Mouse (Mus musculus): ENCODE results near the gene Mipep. TPM values are rescaled to one million over a fixed set of nuclear protein-coding genes. Genes with fewer than 3 reads are reported as not detected.

Gene Mipep
- polyA plus RNA-seq, 1 experiment, result 18.6 TPM

DNA sequence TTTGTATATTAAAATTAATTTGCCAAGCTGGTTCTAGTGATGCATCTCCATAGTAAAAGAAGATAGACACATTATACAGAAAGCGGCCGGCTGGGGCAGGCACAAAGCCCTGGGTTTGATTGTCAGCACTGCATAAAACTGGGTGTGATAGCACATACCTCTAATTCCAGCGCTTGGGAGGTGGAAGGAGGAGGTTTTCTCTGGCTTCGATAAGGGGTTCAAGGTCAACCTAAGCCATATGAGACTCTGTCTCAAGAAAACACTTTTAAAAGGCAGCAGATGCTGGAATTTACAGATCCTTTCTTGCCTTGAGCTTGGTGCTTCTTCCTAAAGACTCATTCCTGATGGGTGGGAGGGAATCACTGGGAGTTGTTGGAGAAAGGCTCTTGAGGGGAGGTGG lies 19.8 kb upstream of the Mipep start:
- 65% methylated on average over 4 of the region's 4 CpGs for WGBS
- no peak for DNase-seq
- H3K27ac ChIP-seq (ENCODE audit: insufficient read depth, low read depth, low read length), result peak overlapping the region; percentile 41; the same call in 1 of the 2 replicates

DNA sequence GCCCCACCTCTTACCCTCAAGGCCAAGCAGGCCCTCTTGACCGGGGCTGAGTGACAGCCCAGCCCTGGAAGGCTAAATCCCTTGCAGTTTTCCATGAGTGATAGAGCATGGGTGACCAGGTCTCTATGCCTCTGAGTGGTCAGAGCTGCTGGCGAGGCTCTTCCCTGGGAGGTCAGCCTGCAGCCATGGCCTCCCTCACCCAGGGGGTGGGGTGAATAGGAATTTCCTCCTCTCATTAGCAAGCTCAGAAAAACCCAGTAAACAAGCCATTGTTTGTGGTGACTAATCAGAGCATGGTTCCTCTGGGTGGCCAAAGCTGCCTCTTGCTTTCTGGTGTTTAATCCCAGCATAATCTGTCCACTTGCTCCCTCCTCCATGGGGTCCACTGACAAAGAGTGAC lies 19.3 kb upstream of the Mipep start:
- H3K27me3 ChIP-seq (replicated peaks; ENCODE audit: control insufficient read depth, insufficient read depth, low read length), result no peaks in the 10 kb centered on the region
- H3K36me3 ChIP-seq (ENCODE audit: control insufficient read depth, insufficient read depth, low read length), result no peaks in the 10 kb centered on the region; the same call in 1 of the 2 replicates
- no peak for TF ChIP-seq CTCF (conservative IDR thresholded peaks at IDR 0.05; ENCODE audit: insufficient read depth, insufficient read length, low read depth, low read length)
- peak overlapping the region; percentile 41; the same call in 1 of the 2 replicates for H3K27ac ChIP-seq (ENCODE audit: insufficient read depth, low read depth, low read length)
- H3K4me1 ChIP-seq (ENCODE audit: control insufficient read depth, insufficient read depth, low read length), result peaks cover 4% of the 10 kb centered on the region; the same call in 1 of the 2 replicates
- 26% methylated on average over 2 of the region's 2 CpGs for whole genome bisulfite sequencing
- DNase-seq, result peak; percentile 53
- H3K4me3 ChIP-seq (ENCODE audit: insufficient read depth, low read depth, low read length), result no peak overlapping the region

More for the DNA sequence above, 19.8 kb upstream of the Mipep start:
- TF ChIP-seq CTCF (conservative IDR thresholded peaks at IDR 0.05; ENCODE audit: insufficient read depth, insufficient read length, low read depth, low read length), result no peak
- no peak for TF ChIP-seq POLR2A (IDR thresholded peaks at IDR 0.05; ENCODE audit: low read depth, low read length)
- no peaks in the 10 kb centered on the region for H3K27me3 ChIP-seq (replicated peaks; ENCODE audit: control insufficient read depth, insufficient read depth, low read length)
- H3K4me3 ChIP-seq (ENCODE audit: insufficient read depth, low read depth, low read length), result no peak overlapping the region
- H3K36me3 ChIP-seq (ENCODE audit: control insufficient read depth, insufficient read depth, low read length), result no peaks in the 10 kb centered on the region; the same call in 1 of the 2 replicates
- peaks cover 4% of the 10 kb centered on the region; the same call in 1 of the 2 replicates for H3K4me1 ChIP-seq (ENCODE audit: control insufficient read depth, insufficient read depth, low read length)

DNA sequence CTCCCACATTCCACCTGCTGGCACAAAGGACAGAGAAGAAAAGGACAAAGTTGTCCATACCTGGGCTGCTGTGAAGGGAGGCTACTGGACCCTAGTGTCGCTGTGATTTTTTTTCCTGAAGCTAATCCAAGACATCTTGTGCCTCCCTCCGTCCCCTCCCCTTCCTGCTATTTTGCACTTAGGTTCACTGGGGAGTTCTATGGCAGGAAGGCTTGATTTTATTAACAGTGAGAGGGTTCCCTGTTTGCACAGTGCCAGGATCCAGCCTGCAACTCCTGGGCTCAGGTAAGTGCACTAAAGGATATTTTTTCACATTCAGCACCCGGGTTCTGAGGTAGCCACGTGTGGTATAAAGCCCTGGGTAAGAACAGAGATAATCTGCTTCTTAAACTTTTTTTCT lies 16.5 kb upstream of the Mipep start, which contains the start of gene C1qtnf9:
Gene C1qtnf9, plus strand, starts transcription at position 251 of the 400 bp plus-strand sequence.
- WGBS, result 63% methylated on average over 4 of the region's 4 CpGs
- TF ChIP-seq CTCF (conservative IDR thresholded peaks at IDR 0.05; ENCODE audit: insufficient read depth, insufficient read length, low read depth, low read length) (no peak), POLR2A (IDR thresholded peaks at IDR 0.05; ENCODE audit: low read depth, low read length) (no peak)
- no peaks in the 10 kb centered on the region for H3K27me3 ChIP-seq (replicated peaks; ENCODE audit: control insufficient read depth, insufficient read depth, low read length)
- no peak for DNase-seq
- no peak within 1 kb of the TSS for H3K27ac ChIP-seq (ENCODE audit: insufficient read depth, low read depth, low read length)
- H3K36me3 ChIP-seq (ENCODE audit: control insufficient read depth, insufficient read depth, low read length), result no peaks in the 10 kb centered on the region; the same call in 1 of the 2 replicates
- peaks cover 4% of the 10 kb centered on the region; the same call in 1 of the 2 replicates for H3K4me1 ChIP-seq (ENCODE audit: control insufficient read depth, insufficient read depth, low read length)
- H3K4me3 ChIP-seq (ENCODE audit: insufficient read depth, low read depth, low read length), result no peak within 1 kb of the TSS

DNA sequence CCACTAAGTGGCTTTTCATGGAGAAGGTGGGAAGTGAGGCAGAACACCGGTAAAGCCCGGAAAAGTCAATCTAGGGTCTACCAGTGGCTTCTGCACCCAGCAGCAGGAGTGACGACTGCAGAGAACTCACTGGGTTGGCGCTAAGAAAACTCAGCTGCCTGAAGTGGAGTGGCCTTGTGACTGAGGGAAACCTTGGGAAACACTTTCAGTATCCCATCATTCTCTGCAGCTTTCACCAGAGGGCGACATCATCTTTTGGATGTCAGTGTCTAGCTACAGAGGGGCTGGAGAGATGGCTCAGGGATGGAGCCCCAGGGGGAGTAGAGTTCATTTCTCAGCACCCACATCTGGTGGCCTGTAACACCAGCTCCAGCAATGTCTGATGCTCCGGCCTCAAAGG lies 15.0 kb upstream of the Mipep start:
- 40% methylated on average over 6 of the region's 6 CpGs for WGBS
- H3K4me1 ChIP-seq (ENCODE audit: control insufficient read depth, insufficient read depth, low read length), result peaks cover 4% of the 10 kb centered on the region; the same call in 1 of the 2 replicates
- H3K27me3 ChIP-seq (replicated peaks; ENCODE audit: control insufficient read depth, insufficient read depth, low read length), result no peaks in the 10 kb centered on the region
- no peak overlapping the region for H3K4me3 ChIP-seq (ENCODE audit: insufficient read depth, low read depth, low read length)
- no peak overlapping the region for H3K27ac ChIP-seq (ENCODE audit: insufficient read depth, low read depth, low read length)
- TF ChIP-seq POLR2A (IDR thresholded peaks at IDR 0.05; ENCODE audit: low read depth, low read length), result no peak
- 0 out of 2 replicates have a peak, but pooled peaks have one; percentile 10 for TF ChIP-seq CTCF (conservative IDR thresholded peaks at IDR 0.05; ENCODE audit: insufficient read depth, insufficient read length, low read depth, low read length)
- H3K36me3 ChIP-seq (ENCODE audit: control insufficient read depth, insufficient read depth, low read length), result no peaks in the 10 kb centered on the region
- DNase-seq, result no peak

DNA sequence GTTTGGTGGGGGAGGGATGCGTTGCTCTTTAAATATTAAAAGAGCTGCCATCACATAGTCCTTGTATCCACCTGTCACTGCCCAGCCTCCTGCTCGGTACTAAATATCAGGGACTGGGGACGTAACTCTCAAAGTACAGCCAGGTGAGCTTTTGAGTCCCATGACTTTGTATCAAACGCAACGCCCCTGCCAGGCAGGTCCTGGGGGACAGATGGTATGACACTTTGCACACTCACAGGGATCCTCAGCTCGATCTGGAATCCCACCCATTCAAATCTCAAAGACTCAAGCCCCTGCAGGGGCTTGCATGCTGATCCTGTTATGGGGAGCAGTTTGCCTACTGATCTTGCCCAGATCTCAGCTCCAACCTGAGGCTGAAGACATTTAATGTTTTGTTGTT lies 13.8 kb upstream of the Mipep start:
- H3K27me3 ChIP-seq (replicated peaks; ENCODE audit: control insufficient read depth, insufficient read depth, low read length), result no peaks in the 10 kb centered on the region
- no peaks in the 10 kb centered on the region for H3K36me3 ChIP-seq (ENCODE audit: control insufficient read depth, insufficient read depth, low read length)
- WGBS, result 75% methylated on average over 6 of the region's 6 CpGs
- TF ChIP-seq POLR2A (IDR thresholded peaks at IDR 0.05; ENCODE audit: low read depth, low read length) (no peak), CTCF (conservative IDR thresholded peaks at IDR 0.05; ENCODE audit: insufficient read depth, insufficient read length, low read depth, low read length) (no peak)
- H3K4me1 ChIP-seq (ENCODE audit: control insufficient read depth, insufficient read depth, low read length), result no peaks in the 10 kb centered on the region
- no peak overlapping the region for H3K27ac ChIP-seq (ENCODE audit: insufficient read depth, low read depth, low read length)
- no peak for DNase-seq
- H3K4me3 ChIP-seq (ENCODE audit: insufficient read depth, low read depth, low read length), result no peak overlapping the region

DNA sequence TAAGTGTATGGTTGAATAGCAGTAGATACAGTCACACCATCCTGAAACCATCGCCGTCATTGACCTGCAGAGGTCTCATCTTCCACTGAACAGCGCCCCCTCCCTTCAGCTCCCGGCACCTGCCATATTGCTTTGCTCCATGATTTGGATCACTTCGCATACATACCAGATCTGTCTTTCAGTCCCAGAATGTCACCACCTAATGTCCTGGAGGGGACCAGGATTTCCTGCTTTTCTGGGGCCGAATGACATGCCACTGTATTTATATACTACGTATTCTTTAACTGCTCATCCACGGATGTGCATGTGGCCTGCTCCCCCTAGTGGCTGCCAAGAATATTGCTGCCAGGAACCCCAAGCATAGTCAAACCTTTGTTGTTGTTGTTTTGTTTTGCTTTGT lies 13.3 kb upstream of the Mipep start:
- H3K36me3 ChIP-seq (ENCODE audit: control insufficient read depth, insufficient read depth, low read length), result no peaks in the 10 kb centered on the region
- no peaks in the 10 kb centered on the region for H3K27me3 ChIP-seq (replicated peaks; ENCODE audit: control insufficient read depth, insufficient read depth, low read length)
- peak; percentile 72 for DNase-seq
- H3K4me1 ChIP-seq (ENCODE audit: control insufficient read depth, insufficient read depth, low read length), result no peaks in the 10 kb centered on the region
- peak overlapping the region; percentile 38; the same call in 1 of the 2 replicates for H3K4me3 ChIP-seq (ENCODE audit: insufficient read depth, low read depth, low read length)
- H3K27ac ChIP-seq (ENCODE audit: insufficient read depth, low read depth, low read length), result no peak overlapping the region
- WGBS, result 2% methylated on average over 8 of the region's 8 CpGs
- TF ChIP-seq POLR2A (IDR thresholded peaks at IDR 0.05; ENCODE audit: low read depth, low read length) (no peak), CTCF (conservative IDR thresholded peaks at IDR 0.05; ENCODE audit: insufficient read depth, insufficient read length, low read depth, low read length) (peak; percentile 61)

DNA sequence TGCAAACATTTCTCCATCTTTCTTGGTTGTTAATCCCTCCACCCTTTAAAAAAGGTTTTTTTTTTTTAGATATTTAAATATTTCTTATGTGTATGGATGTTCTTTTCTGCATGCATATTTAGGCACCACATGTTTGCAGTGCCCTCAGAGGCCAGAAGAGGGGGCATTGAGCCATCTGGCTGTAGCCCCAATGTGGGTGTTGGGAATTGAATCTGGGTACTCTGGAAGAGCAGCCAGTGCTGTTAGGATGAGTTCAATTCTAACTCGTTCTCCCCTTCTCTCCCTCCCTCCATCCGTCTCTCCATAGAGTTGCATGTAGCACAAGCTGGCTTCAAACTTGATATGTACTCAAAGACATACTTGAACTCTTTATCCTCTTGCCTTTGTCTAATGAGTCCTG lies 10.9 kb upstream of the Mipep start:
- Histone ChIP-seq H3K4me3 (ENCODE audit: insufficient read depth, low read depth, low read length) (no peak overlapping the region), H3K36me3 (ENCODE audit: control insufficient read depth, insufficient read depth, low read length) (no peaks in the 10 kb centered on the region), H3K27me3 (replicated peaks; ENCODE audit: control insufficient read depth, insufficient read depth, low read length) (no peaks in the 10 kb centered on the region), H3K4me1 (ENCODE audit: control insufficient read depth, insufficient read depth, low read length) (no peaks in the 10 kb centered on the region), H3K27ac (ENCODE audit: insufficient read depth, low read depth, low read length) (no peak overlapping the region)
- no peak for DNase-seq
- 80% methylated on average over 2 of the region's 2 CpGs for WGBS
- TF ChIP-seq CTCF (conservative IDR thresholded peaks at IDR 0.05; ENCODE audit: insufficient read depth, insufficient read length, low read depth, low read length), result peak; percentile 32; the same call in 1 of the 2 replicates
- TF ChIP-seq POLR2A (IDR thresholded peaks at IDR 0.05; ENCODE audit: low read depth, low read length), result no peak

All from kidney, adult 2 months (tissue).